12 mouse cellular contexts compared by ENCODE assay signal in the genomic region with DNA sequence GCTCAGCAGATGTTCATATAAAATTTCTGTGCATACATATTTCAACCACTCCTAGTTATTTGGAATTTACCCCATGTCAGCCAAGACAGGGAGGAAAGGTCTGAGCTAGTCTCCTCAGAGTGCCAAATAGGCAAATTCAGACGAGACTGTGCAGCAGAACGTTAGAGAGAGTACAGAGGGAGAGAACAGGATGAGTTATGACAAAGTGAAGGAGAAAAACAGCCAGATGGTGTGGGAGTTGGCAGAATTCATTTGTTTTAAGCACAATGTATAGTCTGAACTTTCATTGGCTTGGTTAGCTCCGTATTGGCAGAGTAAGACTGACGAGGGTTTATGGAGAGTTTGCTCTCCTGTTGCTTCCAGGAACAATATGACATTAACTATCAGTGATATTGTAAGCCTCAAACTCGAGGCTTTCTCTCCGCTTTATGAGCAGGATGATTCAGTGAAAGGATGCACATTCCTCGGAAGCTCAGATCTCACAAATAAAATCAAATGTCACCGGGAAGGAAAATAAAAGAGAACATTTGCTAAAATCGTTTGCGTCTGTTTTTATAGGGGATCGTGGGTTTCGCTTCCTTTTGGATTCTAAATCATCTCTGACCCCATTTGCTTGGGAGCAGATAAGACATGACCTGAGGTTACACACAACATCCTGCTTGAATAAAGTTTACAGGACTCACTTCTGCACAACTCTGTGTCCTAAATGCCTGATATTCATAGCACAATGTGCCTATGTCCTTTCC.
DNase-seq lines count a peak whose midpoint lies in the region; ATAC-seq lines count a peak whose summit lies in the region.
"Had no signal": no experiment of that assay in that cellular context is flagged by ENCODE, and none has a peak within 500 bp of the region (broad histone marks: within the 10 kb centered on the region; RNA-seq: fewer than 3 reads in every experiment).

No protein-coding gene starts in this region.

- no peak overlapping the region for H3K4me2 ChIP-seq in embryonic facial prominence, embryonic 12.5 days (replicated peaks)
- no peak overlapping the region; the same call in 1 of the 2 replicates for H3K4me2 ChIP-seq in lung, embryonic 15.5 days
- H3K4me2 ChIP-seq: midbrain, embryonic 12.5 days had no signal

- H3K27ac ChIP-seq in embryonic facial prominence, embryonic 12.5 days = 0 out of 2 replicates have a peak overlapping the region, but pooled peaks have one; percentile 41
- no peak overlapping the region for H3K27ac ChIP-seq in embryonic facial prominence, embryonic 10.5 days (replicated peaks)
- no peak overlapping the region for H3K27ac ChIP-seq in lung, embryonic 15.5 days
- H3K27ac ChIP-seq: midbrain, embryonic 12.5 days had no signal

- H3K36me3 ChIP-seq in embryonic facial prominence, embryonic 12.5 days = no peaks in the 10 kb centered on the region
- H3K36me3 ChIP-seq in embryonic facial prominence, embryonic 10.5 days (replicated peaks) = no peaks in the 10 kb centered on the region
- H3K36me3 ChIP-seq in lung, embryonic 15.5 days = no peaks in the 10 kb centered on the region
- H3K36me3 ChIP-seq: midbrain, embryonic 12.5 days had no signal

- WGBS in embryonic facial prominence, embryonic 12.5 days = 29% methylated on average over 12 of the region's 12 CpGs
- WGBS in embryonic facial prominence, embryonic 10.5 days = 49% methylated on average over 12 of the region's 12 CpGs
- 31% methylated on average over 12 of the region's 12 CpGs for WGBS in lung, embryonic 15.5 days

- peaks cover 6% of the 10 kb centered on the region; the same call in 1 of the 2 replicates for H3K4me1 ChIP-seq in embryonic facial prominence, embryonic 12.5 days
- H3K4me1 ChIP-seq in embryonic facial prominence, embryonic 10.5 days = peaks cover 17% of the 10 kb centered on the region
- no peaks in the 10 kb centered on the region for H3K4me1 ChIP-seq in lung, embryonic 15.5 days
- H3K4me1 ChIP-seq: midbrain, embryonic 12.5 days had no signal

- no peak for DNase-seq in embryonic facial prominence, embryonic 10.5 days (ENCODE audit: low spot score)
- no peak for DNase-seq in lung, postnatal 25 days (ENCODE audit: low spot score)
- peak; percentile 2 for DNase-seq in kidney, adult 18-20 months
- peak; percentile 55 for DNase-seq in mesoderm, embryonic 11.5 days (ENCODE audit: low read depth, low spot score)
- DNase-seq in layer of hippocampus, postnatal 14 days (ENCODE audit: low spot score in 2 of 2) = no peak
- DNase-seq: adrenal gland, postnatal 25 days; cerebellum, adult 11-12 months; left cerebral cortex, postnatal 4 days had no signal

- no peak overlapping the region for H3K4me3 ChIP-seq in embryonic facial prominence, embryonic 12.5 days
- no peak overlapping the region for H3K4me3 ChIP-seq in embryonic facial prominence, embryonic 10.5 days
- H3K4me3 ChIP-seq in lung, embryonic 15.5 days = no peak overlapping the region
- H3K4me3 ChIP-seq: midbrain, embryonic 12.5 days had no signal

- no peak overlapping the region for H3K9ac ChIP-seq in embryonic facial prominence, embryonic 12.5 days
- H3K9ac ChIP-seq in lung, embryonic 15.5 days = no peak overlapping the region
- H3K9ac ChIP-seq: midbrain, embryonic 12.5 days had no signal

- H3K27me3 ChIP-seq in embryonic facial prominence, embryonic 12.5 days = no peaks in the 10 kb centered on the region
- H3K27me3 ChIP-seq in embryonic facial prominence, embryonic 10.5 days (replicated peaks; ENCODE audit: low read depth, poor library complexity, severe bottlenecking) = no peaks in the 10 kb centered on the region
- H3K27me3 ChIP-seq in lung, embryonic 15.5 days = no peaks in the 10 kb centered on the region
- H3K27me3 ChIP-seq: midbrain, embryonic 12.5 days had no signal

- H3K9me3 ChIP-seq in embryonic facial prominence, embryonic 12.5 days = no peaks in the 10 kb centered on the region
- no peaks in the 10 kb centered on the region for H3K9me3 ChIP-seq in embryonic facial prominence, embryonic 10.5 days
- H3K9me3 ChIP-seq in lung, embryonic 15.5 days = no peaks in the 10 kb centered on the region
- H3K9me3 ChIP-seq: midbrain, embryonic 12.5 days had no signal

- no peak for ATAC-seq in embryonic facial prominence, embryonic 12.5 days (ENCODE audit: insufficient number of reproducible peaks, insufficient read depth, low FRiP score, low TSS enrichment)
- peak; percentile 23; the same call in 1 of the 2 replicates for ATAC-seq in lung, embryonic 15.5 days (ENCODE audit: borderline replicate concordance, extremely low read depth, low FRiP score, low TSS enrichment)
- no peak for ATAC-seq in activated CD4-positive, CD25-positive, alpha-beta regulatory T cell, adult 4 months

Comparison
In these comparisons a context has a peak if more than half of its experiments do, and no peak if none do; other contexts are left out.
1. DNase-seq: peak in kidney, adult 18-20 months (single experiment) and mesoderm, embryonic 11.5 days (single experiment); none in embryonic facial prominence, embryonic 10.5 days (single experiment), lung, postnatal 25 days (single experiment) and layer of hippocampus, postnatal 14 days (0 of 2).